Mouse (Mus musculus) layer of hippocampus, postnatal 36 days (tissue): ENCODE measurements around the gene Hmga1b. TPM values are rescaled to one million over a fixed set of nuclear protein-coding genes. Genes with fewer than 3 reads are reported as not detected.
"Not testable (repeated sequence)": the region's sequence is repeated elsewhere in the genome, so short reads cannot be mapped to it uniquely, and the experiment has no call there.

Experiments
- DNase-seq, 2 experiments: peaks; one replicate each; pipeline ENCODE4 v3.0.0; 2022
- total RNA-seq, 2 experiments: library from RNA; stranded (reverse); gene quantifications; 2 replicates each; pipeline ENCODE4 v1.2.3; 2021

The Hmga1b gene
- total RNA-seq, 2 experiments from 2014 or later: 19.5 to 20.1 TPM

GRCm38 (mm10) chr11:120731858-120732680 lies 30.5 kb upstream of the Hmga1b start, which contains the start of gene Cbr2:
Cbr2 (minus strand) TSS chr11:120732114.
- no peak for DNase-seq

- no peak for DNase-seq
Measured at GRCm38 (mm10) chr11:120733521-120733920, 29.1 kb upstream of the Hmga1b start.

- DNase-seq: no peak
Measured at GRCm38 (mm10) chr11:120736424-120736823, 26.2 kb upstream of the Hmga1b start.

DNA sequence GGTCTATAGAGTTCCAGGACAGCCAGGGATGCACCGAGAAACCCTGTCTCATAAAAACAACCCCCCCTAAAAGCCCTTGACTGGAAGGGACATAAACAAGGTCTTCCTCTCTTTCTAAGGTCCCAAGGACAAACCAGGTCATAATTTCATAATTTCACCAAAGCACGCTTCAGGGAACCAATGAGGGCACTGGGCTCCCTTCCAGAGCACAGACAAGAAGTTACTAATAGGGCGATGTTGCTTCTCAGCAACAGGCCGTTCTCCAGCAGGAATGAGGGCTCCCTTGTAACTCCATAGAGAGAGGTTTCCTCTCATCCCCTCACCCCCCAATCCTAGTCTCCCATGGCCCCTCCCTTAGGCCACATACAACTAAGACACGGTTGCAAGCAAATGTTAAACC lies 21.6 kb upstream of the Hmga1b start:
- no peak for DNase-seq

- DNase-seq: no peak
Measured at GRCm38 (mm10) chr11:120744121-120744701, 18.4 kb upstream of the Hmga1b start.

- no peak for DNase-seq
Measured at GRCm38 (mm10) chr11:120747974-120748373, 14.6 kb upstream of the Hmga1b start.

DNA sequence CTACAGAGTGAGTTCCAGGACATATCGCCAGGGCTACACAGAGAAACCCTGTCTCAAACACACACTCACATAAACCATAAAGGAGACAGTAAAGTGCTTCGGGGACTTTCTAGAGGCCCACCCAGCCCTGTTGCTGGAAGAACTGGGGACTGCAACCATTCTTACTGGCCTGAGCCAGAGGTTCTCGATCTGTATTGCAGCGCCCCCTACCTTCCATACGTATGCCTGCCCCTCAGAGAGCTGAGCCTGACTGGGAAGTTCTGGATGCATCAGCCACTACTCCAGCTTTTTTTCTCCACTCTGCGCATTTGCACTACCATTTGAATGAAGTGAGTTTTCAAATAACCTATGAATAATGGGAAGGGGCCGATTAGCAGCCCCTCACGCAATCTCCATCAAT lies 13.2 kb upstream of the Hmga1b start:
- no peak for DNase-seq

DNA sequence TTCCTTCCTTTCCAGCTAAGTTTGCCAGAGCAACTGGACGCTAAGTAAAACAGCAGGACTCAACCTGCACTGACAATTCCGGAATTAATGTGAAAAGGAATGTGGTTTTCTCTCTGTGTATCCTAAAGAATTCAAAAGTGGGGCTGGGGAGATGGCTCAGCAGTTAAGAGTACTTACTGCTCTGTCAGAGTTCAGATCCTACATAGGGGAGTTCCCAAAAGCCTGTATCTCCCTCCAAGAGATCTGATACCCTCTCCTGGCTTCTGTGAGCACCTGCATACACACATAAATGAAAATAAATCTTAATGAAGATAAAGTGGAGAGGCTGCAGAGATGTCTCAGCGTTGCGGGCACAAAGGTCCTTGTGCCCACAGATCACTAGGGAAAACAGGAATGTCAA lies 11.0 kb upstream of the Hmga1b start:
- DNase-seq: no peak

- no peak for DNase-seq
Measured at GRCm38 (mm10) chr11:120760236-120760635, 2.4 kb upstream of the Hmga1b start.

DNA sequence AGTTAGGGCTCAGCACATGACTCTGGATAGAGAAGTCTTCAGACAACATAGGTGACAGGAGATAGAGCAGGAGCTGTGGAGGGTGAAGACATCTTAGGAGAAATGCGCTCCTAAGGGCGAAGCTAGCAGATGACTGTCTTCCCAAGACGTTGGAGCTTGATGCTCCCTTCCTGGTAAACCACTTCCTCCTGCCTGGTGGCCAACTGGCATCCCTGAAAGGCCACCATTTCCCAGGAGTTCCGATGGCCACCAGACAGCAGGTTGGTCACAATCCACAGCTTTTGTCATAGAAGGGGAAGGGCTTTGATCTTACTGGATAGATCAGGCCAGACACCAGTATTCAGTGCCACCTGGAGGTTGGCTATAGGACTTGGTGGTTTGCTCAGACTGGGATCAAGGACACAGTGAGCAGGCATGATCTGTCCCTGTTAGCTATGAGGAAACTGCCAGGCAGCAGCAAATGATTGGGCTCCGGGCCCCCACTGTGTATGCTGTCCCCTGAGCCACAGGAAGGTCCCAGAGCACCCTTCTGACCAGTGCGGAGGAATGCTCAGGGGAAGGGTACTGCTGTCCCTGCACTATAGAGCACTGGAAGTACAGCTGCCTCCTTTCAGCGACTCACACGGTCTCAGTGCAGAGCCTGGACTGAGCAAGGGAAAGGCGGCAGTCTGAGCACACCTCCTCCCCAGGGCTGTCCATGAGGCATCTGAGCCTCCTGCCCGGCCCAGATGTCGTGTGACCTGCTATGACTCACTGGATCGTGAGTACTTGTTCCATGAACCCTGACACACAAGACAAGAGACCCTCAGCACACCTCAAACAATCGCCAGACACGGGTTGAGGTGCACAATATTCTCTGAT lies 553 bp upstream of the Hmga1b start:
- no peak for DNase-seq

- DNase-seq: not testable (repeated sequence)
Measured at GRCm38 (mm10) chr11:120763121-120763999, 766 bp downstream of the Hmga1b start.

- DNase-seq: not testable (repeated sequence)
Measured at GRCm38 (mm10) chr11:120767023-120767422, 4.4 kb downstream of the Hmga1b start.

GRCm38 (mm10) chr11:120768206-120768605 lies 5.6 kb downstream of the Hmga1b start:
- DNase-seq: no peak

DNA sequence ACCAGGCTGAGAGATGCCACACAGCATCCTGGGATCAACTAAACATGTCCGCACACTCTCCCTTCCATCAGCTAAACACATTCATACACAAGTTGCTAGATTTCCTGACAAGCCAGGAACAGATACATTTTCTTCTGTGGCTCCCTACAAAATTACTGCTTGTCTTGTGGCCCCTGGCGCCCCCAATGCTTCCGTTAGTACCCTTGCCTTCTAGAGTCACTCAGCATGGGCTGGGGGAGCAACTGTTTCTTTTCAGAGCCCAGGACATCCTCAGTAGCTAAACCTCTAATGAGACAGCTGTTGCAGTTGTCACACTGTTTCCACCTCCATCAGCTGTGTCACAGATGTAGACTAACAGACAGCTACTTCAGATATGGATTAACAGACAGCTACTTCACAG lies 10.2 kb downstream of the Hmga1b start:
- DNase-seq: no peak

DNA sequence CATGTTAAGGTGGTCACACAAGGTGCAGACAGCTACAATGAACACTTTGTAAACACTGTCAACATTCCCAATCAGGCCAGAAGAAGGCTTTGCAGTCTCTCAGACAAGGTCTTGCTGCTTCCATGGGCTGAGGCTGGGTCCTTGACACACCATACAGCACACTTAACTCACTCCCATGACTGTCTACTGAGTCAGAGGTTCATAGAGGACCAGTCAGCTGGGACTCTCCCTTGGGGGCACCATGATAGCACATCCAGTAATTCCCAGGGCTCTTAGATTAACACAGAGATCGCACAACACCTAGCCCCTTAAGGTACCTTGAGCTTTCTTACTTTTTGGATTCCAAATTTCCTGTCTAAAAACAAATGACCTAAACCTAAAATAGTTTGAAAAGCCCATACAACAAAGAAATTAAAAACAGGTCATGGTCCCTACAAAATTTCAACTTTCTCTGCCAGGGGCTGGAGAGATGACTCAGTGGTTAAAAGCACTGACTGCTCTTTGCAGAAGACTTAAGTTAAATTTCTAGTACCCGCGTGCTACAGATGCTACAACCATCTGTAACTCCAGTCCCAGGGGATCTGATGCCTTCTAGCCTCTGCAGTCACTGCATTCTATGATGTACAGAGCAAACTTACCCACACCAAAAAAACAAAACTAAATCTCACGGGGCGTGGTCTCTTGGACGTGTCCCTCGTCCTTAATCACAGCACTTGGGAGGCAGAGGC lies 11.0 kb downstream of the Hmga1b start:
- DNase-seq: no peak

GRCm38 (mm10) chr11:120775774-120776469 lies 13.3 kb downstream of the Hmga1b start:
- peak; percentile 93 to 94 for DNase-seq

GRCm38 (mm10) chr11:120777123-120777522 lies 14.5 kb downstream of the Hmga1b start:
- DNase-seq: no peak

DNA sequence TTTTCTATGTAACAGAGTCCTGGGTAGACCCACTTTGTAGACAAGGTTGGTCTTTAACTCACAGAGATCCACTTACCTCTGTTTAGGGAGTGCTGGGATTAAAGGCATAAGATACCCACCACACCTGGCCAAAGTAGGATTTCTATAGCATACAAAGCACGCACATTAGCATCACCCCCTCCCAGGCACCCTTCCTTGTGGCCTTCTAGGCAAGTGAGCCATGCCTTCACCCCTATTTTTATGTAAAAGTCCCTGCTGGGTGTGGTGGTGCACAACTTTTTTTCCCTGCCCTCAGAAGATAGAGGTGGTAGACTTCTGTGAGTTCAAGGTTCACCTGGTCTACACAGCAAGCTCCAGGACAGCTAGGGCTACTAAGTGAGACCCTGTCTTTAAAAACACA lies 17.3 kb downstream of the Hmga1b start:
- no peak for DNase-seq

DNA sequence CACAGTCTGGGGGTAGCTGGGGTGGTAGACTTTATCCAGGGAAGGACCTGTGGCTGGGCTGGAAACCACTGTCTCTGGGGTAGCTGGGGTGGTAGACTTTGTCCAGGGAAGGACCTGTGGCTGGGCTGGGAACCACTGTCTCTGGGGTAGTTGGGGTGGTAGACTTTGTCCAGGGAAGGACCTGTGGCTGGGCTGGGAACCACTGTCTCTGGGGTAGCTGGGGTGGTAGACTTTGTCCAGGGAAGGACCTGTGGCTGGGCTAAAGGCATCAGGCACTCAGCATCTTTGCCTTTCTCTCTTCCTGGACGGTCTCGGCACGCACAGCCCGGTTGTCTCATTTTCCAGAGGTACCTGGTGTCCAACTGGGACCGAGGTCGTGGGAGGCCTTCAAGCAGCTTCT lies 18.8 kb downstream of the Hmga1b start:
- DNase-seq: not testable (repeated sequence)

DNA sequence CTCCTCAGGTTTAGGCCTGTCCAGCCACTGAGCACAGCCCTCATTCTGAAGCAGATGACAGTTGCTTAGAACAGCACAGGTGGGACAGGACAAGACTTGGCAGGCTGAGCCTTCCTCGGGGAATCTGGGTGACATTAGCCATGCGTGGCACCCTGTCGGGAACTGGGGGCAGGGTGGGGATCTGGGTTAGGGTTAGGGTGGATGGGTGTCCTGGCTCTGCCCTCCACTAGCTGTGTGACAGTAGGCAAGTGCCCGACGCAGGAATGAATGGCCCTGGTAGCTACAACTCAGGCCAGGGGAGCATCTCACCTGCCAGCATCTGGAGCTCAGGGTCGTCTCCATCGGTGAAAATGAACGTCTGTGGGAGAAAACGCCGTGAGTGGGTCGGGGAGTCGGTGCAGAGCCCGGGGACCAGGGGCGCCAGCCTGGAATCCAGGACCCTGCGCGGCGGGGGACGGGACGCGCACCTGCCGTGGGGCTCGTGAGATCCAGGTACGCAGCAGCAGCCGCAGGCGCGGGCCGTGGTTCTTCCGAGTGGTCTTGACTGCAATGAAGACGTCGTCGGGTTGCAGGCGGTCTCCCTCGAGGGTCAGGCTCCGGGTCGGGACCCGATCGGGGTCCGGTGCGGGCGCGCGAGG lies 21.0 kb downstream of the Hmga1b start:
- no peak for DNase-seq
